Mouse (Mus musculus): ENCODE measurements around the gene Ppp1r12a.

The Ppp1r12a gene

DNA sequence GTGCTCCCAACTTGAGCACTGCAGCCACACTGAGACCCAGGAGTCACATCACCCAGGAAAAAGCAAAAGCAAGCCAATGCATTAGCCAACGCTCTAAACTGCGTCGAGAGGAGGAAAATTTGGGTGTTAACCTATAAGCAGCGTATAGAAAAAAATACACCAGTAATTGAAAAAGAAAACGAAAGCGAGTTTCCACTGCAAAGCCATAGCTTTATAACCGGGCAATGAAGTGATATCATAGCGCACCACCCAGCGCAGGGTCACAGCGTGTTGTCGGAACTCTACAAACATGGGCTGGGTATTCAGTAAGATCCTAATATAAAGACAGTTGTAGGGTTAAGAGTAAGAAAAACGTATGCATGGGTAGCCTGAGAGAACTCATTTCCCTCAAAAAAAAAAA, 167.0 kb downstream of the Ppp1r12a start:
- in situ Hi-C loops (cut with MboI; ENCODE audit: unreplicated experiment in 2 of 2), result no loop called here

DNA sequence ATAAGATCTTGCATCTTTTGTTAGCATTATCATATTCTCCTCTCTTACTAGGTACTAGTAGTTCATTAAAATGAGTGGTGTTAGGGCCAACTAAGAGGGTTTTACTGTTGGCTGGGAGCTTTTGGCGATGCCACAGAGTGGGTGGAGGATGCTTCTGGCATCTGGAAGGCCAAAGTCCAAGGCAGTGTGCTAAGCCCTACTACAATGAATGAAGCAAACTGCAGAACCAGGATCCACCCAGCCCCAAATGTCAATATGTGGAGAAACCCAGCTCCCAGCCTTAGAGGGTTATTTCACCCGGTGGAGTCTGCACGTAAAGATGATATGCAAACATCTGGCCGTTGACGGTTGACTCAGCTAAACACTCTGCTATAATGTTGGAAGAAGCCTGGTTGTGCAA, 167.8 kb downstream of the Ppp1r12a start:
- in situ Hi-C loops (cut with MboI; ENCODE audit: unreplicated experiment in 2 of 2), result no loop called here

DNA sequence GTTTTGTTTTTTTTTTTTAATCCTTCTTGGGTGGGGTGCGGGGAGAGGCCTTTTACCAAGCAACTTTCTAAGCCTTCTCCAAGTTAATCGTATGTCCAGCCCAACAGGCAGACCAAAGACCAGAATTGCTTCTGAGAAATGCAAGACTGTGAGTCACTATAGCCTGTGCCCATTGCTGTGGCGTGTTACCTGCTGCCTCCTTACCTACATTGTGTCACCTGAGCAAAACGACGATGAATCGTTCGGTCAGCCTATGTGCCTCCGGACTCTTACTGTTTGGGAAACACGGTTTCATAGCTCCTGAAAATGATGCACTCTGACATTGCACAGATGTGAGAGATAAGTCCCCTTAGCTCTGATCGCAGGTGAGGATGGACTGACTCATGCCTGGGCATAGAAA, 169.0 kb downstream of the Ppp1r12a start:
- in situ Hi-C loops (cut with MboI; ENCODE audit: unreplicated experiment in 2 of 2), result no loop called here

DNA sequence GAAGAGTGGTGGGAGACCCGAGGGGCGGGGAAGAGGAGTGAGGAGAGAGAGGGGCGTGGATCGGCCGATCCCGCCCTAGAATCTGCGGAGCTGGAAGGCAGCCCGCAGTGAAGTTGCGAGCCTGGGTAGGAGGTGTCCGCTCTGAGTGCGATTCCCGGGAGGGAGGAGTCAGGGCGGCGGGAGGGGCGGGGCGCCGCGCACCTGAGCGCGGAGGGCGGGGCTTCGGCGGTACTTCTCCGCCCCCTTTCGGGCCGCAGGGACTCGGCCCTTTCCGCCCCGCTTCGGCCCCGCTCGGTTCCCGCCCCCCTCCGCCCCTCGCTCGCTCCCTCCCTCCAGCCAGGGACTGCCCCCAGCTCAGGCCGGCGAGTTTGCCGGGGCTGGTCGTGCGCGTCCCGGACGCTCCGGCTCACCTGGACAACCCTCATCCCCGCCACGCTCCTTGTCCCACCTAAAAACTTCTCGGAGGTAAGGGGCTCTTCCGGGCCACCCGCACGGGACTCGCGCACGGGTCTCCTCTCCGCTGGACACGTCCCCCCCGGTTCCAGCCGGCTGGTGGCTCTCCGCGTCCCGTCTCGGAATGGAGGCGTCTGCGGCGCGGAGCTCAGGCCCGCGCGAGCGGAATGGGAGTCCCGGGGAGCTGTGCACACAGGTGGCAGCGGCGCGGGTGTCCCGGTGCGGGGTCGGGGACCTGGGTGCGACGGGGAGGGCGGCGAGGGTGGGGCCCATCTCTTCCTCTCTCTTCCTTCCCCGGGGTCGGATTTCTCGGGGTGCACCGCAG, 170.0 kb downstream of the Ppp1r12a start, which contains the start of gene Pawr:
Gene Pawr, plus strand, starts transcription at position 338 of the 778 bp plus-strand sequence.
- in situ Hi-C loops (cut with MboI; ENCODE audit: unreplicated experiment in 2 of 2), result no loop called here

DNA sequence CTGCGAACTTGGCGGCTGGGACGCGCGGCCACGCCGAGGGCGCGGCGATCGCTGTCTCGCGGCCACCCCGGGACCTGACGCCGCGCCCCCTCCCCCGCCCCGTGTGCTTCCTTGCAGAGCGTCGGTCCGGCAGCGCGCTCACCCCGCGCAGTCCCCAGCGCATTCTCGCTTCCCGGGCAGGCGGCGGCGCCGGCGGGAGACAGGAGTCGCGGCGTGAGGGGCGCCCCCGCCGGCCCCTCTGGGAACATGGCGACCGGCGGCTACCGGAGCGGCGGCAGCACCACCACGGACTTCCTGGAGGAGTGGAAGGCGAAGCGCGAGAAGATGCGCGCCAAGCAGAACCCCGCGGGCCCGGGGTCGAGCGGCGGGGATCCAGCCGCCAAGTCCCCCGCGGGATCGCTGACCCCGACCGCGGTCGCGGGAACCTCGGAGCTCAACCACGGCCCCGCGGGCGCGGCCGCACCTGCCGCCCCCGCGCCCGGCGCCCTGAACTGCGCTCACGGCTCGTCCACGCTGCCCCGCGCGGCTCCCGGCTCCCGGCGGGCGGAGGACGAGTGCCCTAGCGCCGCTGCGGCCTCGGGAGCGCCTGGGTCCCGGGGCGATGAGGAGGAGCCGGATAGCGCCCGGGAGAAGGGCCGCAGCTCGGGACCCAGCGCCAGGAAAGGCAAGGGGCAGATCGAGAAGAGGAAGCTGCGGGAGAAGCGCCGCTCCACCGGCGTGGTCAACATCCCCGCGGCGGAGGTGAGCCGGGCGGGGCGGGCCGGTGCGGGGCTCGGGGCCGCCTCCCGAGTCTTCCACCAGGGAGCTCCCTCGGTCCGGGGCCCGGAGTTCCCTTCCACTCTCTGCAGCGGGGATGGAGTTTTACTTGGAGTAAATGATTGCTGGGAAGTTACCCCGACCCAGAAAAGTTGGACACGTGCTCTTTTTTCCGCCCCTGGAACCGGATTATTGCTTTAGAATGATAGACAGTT, 170.9 kb downstream of the Ppp1r12a start:
- in situ Hi-C loops (cut with MboI; ENCODE audit: unreplicated experiment in 2 of 2), result no loop called here

DNA sequence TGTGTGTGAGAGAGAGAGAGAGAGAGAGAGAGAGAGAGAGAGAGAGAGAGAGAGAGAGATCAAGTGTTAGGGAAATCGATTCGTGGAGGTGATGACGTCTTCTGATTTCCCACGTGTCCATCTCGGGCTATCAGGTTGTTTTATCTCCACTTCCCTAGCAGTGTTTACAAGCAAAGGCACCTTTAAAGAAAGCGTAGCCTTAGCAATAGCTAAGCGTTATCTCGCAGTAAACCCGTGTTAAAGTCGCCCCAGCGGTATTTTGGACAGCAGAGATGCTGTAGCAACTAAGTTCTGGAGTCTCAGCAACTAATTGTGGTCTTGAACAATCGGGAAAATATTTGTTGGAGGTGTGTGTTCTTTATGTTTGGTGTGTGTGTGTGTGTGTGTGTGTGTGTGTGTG, 171.6 kb downstream of the Ppp1r12a start:
- in situ Hi-C loops (cut with MboI; ENCODE audit: unreplicated experiment in 2 of 2), result no loop called here
